Mouse (Mus musculus) cerebellum, postnatal 25 days (tissue): ENCODE measurements around the gene Diaph2.
A peak's percentile ranks its signal among the peaks of the same experiment; 100 is the strongest.
"Not testable (repeated sequence)": the region's sequence is repeated elsewhere in the genome, so short reads cannot be mapped to it uniquely, and the experiment has no call there.

Experiments used
- DNase-seq, 2 experiments: peaks; one replicate each; pipeline ENCODE4 v3.0.0; 2021; ENCODE audit warnings: mixed read lengths in 2 of 2

Diaph2 gene

DNA sequence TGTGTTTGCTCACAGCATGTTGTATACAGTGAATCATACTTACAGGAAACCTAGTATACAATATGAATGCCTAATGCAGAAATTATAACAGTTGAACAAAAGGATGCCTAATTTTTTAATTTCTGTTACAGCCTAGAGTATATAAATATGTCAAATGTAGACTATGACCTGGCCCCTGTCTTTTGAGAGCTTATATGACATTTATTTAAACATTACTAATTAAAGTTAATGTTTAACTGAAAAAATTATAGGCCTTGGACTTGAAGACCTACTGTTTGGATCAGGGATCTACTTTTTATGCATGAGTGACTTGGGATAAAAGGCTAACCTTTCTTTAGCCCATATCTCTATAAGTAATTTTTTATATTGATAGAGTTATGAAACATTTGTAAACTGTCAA is 84.3 kb downstream of the Diaph2 start:
- no peak for DNase-seq

DNA sequence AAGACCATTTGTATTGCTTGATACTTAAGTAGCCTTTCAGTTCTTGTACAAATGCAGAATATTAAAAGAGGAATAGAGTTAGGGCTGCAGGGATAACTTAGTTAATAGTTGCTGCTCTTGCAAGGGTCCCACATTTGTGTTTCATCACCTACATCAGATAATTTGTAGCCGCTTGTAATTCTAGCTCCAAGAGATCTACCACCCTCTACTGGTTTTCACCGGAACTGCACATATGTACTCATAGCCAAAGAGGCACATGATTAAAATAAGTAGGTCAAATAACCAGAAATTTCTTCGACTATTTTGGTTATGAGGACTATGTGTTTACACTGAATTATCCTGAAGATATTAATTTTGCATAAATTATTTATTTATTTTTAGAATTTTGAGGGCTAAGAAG is 134.9 kb downstream of the Diaph2 start:
- peak in 1 of 2 experiments; percentile 41 for DNase-seq

DNA sequence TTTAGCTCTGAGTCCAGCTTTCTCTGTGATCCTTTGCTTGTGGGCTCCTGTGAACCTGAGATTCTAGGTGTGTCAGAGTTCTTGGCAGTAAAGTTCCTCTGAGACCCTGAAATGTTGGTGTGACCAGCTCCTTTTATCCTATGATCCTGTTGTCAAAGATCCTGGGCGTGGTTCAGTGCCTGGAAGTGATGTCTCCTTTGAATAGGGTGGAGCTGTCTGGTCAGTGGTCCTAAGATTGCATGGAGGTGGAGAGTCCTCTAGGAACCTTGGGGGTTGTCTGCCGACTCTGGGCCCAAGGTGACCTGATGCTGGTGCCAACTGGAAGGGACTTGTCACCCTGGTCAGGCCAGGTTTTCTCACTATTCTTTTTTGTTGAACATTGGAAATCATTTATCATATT is 176.3 kb downstream of the Diaph2 start:
- no peak for DNase-seq

DNA sequence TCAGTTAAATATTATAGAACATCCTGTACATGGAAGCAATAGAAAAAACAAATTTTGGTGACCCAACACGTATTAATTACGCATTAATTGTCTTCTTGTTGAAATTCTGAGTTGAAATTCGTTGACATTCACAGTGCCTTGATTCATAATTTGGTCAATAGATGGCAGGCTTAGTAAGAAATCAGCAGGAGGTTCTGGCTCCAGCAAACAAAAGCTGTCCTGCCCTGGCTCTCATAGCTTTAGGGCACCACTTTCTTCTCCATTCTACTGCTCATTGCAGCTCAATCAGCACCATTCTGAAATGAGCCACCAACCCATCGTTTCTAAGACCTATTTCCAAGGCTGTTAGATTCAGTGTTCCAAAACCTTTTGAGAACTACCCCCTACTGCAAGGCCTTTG is 225.3 kb downstream of the Diaph2 start:
- DNase-seq = peak; percentile 27 to 36

DNA sequence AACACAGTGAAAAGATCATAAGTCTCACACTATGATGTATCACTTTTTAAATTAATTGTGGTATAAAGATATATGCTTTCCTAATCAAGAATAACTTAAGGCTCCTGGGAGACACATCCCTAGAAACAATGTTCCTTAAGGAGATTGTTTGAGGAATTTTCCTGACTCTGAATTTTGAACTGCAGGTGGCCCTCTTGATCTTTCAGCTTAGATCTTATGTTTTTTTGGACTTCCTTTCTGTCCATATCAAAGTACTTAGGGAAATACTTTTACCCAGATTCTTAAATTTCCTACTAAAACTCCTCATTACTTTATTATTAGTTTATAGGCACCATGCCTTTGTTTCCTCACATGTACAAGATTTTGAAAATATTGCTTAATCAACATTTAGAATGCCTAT is 258.7 kb downstream of the Diaph2 start:
- no peak for DNase-seq

DNA sequence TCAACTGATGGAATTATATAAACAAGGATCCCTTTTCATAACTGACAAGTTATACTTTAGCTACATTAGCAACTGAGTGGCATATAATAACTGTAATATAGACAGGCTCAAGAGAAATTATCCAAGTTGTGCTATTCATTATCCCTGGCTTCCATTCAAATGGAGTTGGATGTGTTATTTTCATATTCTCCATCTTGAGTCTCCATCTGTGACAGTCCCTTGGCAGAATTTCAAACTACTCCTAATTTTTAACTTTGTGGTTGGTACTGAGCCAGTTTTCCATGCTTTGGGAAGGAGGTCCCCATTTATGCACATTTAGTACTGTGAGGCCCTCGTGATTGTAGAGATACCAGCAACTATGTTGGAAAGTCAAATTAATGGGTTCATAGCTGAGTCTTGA is 270.2 kb downstream of the Diaph2 start:
- no peak for DNase-seq

DNA sequence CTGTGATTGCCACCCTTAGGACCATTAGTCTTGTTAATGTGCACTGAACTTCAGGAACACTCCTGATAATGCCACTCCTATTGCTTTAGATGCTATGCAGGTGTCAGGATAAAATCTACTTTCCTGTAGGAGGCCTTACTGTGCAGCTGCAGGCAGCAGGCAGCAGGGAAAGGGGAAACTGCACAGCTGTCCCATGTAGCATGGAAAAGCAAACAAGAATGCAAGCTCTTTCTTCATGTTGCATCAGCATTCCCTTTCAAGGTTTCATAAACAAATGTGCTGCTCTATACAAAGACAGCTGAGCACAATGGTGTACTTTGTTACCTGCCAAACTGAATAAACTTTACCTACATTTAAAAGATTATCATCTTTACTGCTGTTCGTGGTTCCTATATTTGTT is 295.0 kb downstream of the Diaph2 start:
- no peak for DNase-seq

DNA sequence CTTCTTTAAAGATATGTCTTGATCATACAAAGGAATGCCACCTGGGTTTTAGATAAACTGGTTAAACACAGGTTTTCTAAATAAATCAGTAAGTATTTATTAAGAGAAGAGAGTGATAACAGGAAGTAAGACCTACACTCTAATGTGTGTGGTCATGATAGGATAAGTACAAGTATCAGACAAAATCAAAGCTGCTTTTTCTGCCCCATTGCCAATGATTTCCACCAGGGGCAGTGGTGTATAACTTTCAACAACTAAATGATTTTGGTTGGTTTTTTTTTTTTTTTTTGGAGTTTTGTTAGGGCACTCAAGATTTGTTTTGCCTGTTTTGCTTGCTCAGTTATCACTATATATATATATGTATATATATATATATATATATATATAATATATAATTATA is 399.7 kb downstream of the Diaph2 start:
- DNase-seq = no peak

DNA sequence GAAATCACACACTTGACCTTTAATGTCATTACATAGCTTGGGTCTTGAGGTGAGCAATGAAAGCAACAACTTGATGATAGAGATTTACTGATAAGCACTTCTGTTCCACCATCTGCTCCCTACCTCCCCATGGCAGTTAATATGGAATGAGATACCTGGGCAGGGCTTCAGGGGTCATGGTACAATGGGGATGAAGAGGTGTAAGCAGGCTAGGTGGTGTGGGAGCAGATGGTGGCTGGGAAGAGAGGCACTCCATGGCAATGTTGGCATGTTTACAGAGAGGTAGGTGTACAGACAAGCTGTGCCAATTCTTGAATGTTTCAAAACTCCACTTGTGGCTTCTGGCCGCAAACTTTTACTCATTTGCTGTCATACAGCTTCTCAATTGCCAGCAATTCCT is 402.6 kb downstream of the Diaph2 start:
- peak; percentile 20 to 33 for DNase-seq

DNA sequence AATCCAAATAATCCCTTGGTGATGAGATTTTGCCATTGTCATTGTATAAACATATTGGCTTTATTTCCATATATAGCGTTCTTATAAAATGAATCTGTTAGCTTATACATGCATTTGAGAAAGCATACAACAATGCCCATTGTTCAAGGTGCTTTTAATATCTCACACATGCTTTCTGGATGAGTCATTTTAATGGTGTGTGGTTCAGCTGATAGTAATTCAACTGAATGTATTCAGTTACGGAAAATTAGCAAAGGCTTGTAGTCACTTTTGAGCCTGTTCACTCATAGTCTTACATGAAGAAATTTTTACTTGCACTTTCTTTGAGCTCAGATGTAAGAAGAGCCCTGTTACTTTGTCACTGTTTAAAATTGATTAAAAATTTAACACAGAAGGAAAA is 423.6 kb downstream of the Diaph2 start:
- DNase-seq = no peak

DNA sequence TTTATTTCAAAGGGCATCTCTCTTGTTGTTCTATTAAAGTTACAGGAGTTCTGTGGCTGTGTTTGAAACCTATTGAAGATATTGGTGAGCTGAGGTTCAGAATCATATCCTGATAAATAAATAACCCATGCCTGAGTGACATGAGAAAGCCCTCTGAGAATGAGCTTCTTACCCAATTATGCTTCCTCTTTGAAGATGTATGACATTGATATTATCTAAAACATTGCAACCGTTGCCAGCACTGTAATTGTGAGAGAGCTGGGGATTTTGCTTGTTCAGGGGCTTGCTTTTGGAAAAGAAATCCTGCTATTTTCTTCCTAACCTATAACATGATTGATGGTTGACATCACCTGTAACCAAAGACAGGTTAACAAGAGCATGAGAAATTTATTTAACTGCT is 438.3 kb downstream of the Diaph2 start:
- no peak for DNase-seq

DNA sequence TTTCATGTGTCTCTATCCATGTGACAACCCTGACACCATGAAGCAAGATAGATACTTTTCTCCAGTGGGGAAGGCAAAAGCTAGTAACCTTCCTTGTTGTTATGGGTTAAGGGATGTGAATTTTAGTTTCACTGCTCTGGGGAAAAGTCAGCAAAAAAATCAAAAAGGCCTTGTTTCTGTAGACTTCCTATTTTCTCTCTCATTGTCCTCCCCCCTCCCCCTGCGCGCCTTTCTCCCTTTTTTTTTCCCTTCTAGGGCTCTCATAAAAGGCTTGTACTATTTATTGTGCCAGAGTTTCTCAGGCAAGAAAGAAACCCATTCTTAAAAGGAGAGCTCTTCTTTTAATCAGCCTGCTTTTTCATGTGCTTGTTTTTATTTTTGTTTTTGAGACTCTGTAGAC is 438.9 kb downstream of the Diaph2 start:
- no peak for DNase-seq

DNA sequence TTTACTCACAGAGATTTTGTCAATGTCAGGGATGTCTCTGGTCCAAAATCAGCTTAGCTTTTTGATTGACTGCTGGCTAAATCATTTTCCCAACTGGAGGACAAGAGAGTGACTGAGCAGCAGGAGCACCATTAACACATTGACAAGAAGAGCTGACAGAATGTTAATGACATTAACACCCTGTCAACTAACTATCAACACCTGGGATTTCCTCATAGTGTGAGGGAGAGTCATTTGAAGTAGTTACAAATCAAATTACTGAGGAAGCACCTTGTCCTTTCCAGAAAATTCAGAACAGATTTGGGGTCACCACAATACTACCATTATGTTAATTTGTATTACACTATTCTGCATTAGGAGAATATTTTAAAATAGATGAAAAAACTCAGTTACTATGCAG is 439.7 kb downstream of the Diaph2 start:
- no peak for DNase-seq

DNA sequence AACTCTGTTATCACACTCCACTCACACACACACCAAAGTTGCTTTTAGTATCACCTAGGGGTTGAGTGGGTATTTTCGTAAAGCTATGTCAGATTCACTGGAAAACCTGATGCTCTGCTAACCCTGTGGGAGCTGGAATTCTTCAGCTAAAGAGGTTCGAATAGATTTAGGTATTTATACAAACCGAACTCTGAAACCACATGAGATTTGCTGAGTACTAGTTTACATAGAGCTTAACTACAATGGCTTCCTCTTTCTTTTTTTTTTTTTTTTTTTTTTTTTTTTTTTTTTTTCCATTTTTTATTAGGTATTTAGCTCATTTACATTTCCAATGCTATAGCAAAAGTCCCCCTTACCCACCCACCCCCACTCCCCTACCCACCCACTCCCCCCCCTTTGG is 447.9 kb downstream of the Diaph2 start:
- not testable (repeated sequence) for DNase-seq

DNA sequence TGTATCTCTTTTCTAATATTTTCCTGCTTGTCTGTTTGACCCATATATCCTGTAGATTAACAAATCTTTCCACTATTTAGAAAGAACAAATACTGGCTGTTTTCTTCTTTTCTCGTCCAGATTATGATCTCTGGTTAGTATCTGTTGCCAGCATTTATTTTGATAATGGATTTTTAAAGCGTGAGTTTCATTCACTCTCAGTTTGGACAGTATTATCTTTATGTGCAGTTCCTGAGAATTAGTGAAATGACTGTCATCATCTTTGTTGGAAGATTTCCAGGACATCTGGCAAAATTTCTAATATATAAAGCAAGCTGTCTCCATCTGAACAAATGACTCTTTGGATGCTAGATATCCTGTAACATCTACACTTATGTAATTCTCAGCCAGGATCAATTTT is 455.7 kb downstream of the Diaph2 start:
- DNase-seq = no peak

DNA sequence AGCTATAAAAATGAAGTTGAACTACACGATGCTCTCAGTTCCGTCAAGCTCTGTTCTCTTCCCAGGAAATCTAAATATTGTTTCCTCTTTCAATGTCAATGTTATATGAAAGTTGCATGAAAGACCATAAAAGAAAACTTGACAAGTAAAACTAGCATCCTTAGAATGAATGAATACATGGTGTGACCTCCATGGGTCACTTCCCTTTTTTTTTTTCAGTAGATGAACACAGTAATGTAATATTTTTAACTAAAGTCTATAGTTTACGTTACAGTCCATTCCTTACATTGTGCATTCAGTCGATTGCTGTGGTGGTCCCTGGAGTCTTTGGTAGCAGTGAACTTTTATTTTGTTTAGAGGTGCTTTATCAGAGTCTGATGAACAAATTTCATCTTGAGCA is 462.7 kb downstream of the Diaph2 start:
- no peak for DNase-seq

DNA sequence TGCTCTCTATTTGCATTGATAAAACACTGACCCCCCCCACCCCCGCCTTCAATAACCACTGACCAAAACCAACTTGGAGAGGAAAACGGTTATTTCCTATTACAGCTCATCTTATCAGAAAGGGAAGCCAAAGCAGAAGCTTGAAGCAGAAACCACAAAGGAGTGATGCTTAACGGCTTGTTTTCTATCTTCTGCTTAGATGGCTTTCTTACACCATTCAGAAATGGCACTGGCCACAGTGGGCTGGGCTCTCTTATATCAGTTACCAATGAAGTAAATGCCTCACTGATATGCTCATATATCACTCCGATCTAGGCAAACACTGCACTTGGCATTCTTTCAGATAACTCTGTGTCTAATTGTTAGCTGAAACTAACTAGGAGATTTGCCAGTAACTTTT is 463.2 kb downstream of the Diaph2 start:
- DNase-seq = no peak

DNA sequence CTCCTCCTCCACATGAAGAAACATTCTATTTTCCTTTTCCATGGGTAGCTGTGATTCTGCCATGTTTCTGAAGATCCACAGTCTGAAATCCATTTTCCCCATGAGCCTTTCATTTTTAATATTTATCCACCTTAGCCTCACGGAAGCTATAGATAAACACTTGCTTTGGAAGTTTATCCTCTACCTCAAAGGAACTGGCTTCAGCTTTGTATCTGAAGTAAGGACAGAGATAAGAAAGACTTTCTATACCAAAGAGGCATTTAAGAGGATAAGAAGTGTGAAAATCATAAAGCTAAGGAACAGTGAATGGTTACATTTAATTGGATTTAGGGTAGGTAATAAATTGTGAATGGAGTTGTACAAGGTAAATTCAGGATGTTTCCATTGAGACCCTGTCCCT is 480.5 kb downstream of the Diaph2 start:
- DNase-seq = no peak

DNA sequence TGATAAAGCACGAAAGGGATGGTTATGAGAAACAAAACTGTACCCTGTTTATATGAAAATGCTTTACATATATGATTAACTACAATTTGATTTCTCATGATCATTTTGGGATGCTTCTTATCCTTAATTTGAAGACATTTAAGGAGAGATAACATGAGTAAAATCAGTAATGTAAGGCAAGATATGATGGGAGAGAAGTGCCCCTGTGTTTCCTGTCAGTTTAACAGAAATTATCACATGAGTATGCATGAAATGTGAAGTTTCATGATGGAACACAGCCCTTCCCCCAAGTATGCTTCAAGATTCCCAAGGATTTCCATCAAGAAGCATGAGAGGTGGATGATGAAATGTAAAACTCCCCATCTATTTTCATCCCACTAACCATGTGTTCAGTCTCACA is 485.6 kb downstream of the Diaph2 start:
- no peak for DNase-seq

DNA sequence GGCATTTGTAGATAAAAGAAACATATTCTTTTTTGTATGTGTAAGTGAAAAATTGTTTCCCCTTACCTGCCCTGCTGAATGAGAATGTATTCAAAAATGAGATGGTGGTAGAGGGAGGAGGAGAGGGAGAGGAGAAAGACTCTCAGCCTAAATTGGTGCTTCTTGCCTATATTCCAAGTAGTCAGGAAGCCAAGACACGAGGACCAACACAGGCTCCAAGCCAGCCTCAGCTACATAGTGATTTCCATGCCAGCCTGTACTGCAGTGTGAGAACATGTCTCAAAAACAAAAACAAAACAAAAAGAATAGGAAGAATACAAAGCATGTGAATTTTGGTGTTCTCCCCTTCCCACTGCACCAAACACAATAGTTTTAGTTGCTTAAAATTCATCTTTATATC is 497.1 kb downstream of the Diaph2 start:
- peak; percentile 34 to 58 for DNase-seq

DNA sequence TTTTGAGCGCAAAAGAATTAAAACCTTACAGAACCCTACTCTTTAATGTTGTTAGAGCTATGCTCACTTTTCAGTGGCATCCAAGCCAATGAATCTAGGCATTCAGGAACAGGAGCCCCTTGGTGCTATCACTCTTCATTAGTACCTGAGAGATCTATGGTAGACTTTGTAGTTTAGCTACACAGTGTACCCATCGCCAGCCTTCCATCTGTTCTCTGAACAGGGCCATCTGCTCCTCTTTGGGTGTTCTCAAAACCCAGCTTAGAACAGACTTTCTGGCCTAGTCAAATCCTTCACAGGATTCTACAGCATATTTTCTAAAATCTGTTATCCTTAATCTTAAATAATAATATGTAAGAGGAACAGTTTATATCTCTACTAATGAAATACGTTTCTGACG is 504.1 kb downstream of the Diaph2 start:
- peak; percentile 74 to 81 for DNase-seq

DNA sequence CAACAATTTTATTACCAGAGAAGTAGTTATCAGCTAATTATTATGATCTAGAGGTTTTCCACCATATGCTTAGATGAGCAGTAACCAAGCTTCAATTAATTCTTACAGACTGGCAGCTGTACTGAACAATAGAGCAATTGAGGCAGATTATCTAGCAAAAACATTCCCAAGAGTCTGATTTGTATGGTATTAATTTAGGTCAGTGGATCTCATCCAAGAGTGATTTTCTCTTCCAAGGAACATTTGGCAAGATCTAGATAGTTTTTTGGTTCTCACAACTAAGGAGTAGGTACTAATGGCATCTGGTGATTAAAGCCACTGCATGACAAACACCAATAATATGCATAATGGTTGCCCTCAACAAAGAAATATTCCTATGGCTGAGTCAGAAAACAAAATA is 516.2 kb downstream of the Diaph2 start:
- no peak for DNase-seq

DNA sequence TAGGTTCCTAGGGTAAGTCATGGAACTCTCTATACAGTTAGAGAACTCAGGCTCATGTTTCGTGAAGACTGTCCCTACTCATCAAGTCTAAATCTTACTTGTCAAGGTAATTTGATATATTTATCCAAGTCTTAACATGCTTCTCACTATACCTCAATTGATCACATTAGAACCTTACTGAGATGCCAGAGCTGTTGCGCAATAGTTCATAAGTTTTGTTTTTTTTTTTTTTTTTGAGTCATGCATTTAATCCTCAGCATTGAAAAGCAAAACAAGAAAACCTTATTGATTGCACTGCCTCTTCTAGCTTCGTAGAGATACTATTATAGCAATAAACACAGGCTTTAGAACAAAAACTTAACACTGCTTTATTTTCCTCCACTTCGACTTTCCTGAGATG is 529.6 kb downstream of the Diaph2 start:
- no peak for DNase-seq

DNA sequence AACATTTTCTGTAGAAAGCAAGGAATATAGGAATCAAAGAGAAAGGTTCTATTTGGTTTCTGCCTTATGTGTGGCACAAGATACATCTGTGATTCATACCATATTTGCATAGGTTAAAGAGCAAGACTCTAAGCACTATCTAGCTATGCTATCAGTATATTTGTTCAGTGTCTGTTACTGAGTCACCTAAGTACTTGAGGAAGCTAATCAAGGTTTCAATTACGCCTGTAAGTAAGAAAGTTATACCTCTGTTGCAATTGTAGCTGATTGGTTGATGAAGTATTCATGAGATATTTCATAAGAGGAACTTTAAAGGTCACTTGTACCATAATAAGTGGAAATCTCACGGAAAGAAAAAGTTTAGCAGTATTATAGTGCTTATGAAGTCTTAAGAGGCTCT is 531.9 kb downstream of the Diaph2 start:
- no peak for DNase-seq

DNA sequence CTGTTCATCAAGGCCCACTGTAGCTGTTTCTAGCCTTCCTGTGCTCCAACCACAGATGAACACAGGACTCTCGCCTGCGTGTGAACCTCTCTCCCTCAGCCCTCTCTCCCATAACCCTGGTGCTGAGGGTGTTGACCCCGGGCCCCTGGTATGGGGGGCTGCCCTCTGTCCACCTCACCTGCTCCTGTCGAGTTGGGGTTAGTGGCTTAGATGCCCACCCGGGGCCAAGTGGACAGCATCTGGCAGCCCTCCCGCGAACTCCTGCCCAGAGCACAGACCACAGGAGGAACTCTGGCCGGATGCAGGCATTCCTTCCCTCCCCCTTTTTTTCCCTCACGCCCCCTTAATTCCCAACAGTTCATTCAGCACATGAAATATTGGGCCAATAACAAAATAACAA is 537.5 kb downstream of the Diaph2 start:
- DNase-seq = no peak

DNA sequence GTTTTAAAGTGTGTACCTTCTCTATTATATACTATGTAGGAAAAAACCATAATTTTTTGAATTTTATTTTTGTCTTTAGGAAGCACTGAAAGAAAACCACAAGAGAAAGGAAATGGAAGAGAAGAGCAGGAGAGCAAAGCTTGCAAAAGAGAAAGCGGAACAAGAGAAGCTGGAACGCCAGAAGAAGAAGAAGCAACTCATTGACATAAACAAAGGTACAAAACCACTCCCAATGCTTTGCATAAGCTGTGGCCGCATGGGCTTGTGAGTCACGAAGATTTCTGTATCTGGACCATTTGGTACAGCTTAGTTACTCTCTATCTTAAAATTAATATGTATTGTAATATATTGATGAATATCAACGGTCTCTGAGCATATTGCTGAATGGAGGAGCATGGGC is 540.2 kb downstream of the Diaph2 start:
- no peak for DNase-seq
